Mouse (Mus musculus): ENCODE results near the gene Stx8.

GRCm38 (mm10) chr11:68244254-68244991 lies 278.4 kb downstream of the Stx8 start:
- TF ChIP-seq POLR2A (IDR thresholded peaks at IDR 0.05; ENCODE audit: borderline replicate concordance, low read depth, low read length), result no peak
- no peak for TF ChIP-seq CTCF (IDR thresholded peaks at IDR 0.05; ENCODE audit: low read depth, low read length)

Data from bone marrow macrophage, adult 2 months (primary cell).